Mouse (Mus musculus): ENCODE data around the gene Lifr.

DNA sequence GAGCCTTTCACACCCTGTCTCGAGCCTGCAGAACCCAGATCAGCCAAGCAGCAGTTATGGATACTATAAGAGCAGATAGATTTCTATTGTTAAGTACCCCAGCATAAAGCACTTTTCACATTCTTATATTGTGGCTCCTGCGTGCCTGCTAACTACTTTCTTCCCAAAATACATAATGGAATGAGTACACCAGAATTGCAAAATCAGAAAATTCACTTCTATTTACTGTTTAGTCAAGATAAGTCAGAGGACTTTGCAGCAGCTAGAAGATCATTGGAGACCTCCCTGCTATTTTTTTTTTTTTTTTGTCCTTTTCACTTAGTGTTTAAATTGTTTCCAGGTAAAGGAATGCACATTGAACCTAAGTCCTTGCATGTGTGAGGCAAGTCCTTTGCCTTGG is 38.3 kb upstream of the Lifr start:
- TF ChIP-seq POLR2A (IDR thresholded peaks at IDR 0.05; ENCODE audit: low read depth, low read length) (no peak), CTCF (IDR thresholded peaks at IDR 0.05; ENCODE audit: extremely low read depth, insufficient read depth, insufficient read length, insufficient replicate concordance) (no peak)

Data from spleen, adult 2 months (tissue).